Mouse (Mus musculus) spleen, postnatal 14 days (tissue): Measurements from ENCODE around the gene Nisch.

Experiments used
- DNase-seq, 2 experiments: peaks; one replicate each; pipeline ENCODE4 v3.0.0; 2021 to 2022; ENCODE audit warnings: low spot score in 2 of 2

The Nisch gene

DNA sequence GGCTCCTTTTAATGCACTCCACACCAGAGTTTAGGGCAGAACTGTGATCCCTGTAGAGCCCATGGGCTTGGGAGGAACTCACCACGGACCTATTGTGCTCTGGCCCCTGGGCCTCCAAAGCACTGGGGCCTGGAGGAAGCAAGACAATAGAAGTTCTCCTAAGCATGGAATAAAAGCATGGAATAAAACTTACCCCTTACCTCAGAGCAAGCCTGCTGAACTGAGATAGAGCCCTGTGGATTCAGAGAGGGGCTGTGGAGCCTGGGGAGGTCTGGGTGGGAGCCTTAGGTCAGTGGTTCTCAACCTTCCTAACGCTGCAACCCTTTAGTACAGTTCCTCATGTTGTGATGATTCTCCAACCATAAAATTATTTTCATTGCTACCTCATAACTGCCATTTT is at the start of gene Nisch:
TSS of gene Nisch (minus strand) at position 101 of the 400 bp plus-strand sequence.
- DNase-seq = no peak

DNA sequence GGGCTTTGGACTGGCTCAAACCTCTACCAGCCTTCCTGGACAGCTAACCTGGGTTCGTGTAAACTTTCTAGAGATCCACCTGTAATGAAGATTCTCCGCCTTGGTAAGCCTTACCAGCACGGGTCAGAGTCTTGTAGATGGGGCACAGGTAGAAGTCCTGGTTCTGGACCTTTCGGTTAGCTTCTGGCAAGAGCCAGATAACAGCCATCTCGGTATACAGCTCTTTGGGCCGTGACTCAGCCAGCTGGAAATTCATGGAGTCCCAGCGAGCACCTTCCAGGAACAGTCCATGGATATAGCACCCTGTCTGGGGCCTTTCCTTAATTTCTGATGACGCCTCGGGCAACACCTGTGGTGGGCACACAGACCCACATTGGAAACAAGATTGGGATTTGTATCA is 44.2 kb upstream of the Nisch start:
- no peak for DNase-seq

DNA sequence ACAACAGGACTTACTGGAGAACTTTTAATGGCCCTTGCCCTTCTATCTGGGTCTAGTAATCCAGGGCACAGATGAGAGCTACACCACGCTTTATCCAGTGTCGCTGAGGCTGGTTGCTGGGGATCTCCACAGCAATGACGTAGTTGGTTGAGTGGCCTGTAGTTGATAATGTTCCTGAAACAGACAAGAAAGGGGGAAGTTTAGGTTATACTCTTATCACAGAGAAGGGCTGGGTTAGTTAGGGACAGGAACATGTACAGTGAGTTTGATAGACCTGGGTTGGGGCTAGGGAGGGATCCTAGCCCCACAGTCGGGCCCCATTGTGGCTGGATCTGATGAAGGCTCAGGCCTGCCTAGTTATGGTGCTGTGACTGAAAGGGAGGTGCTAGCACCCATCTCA is 43.6 kb upstream of the Nisch start:
- DNase-seq = no peak

DNA sequence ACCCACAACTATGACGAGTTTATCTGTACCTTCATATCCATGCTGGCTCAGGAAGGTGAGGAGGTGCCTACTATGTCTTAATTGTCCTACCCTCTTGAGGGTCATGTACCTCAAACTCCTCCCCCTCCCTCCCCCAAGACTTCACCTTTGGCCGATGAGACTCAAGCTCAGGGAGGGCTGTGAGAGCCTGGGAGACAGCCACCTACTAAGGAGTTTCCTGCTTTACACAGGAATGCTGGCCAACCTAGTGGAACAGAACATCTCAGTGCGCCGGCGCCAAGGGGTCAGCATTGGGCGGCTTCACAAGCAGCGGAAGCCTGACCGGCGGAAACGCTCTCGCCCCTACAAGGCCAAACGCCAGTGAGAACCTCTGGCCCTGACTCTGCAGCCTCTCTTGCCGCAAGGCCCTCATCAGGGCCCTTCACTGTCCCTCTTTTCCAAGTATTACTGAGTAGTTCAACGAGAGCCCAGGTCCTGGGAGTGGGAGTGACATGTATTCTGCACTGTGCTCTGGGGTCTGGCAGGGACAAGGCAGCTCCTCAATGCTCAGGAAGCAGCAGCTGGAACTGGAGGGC is 41.8 kb upstream of the Nisch start:
- DNase-seq = no peak

DNA sequence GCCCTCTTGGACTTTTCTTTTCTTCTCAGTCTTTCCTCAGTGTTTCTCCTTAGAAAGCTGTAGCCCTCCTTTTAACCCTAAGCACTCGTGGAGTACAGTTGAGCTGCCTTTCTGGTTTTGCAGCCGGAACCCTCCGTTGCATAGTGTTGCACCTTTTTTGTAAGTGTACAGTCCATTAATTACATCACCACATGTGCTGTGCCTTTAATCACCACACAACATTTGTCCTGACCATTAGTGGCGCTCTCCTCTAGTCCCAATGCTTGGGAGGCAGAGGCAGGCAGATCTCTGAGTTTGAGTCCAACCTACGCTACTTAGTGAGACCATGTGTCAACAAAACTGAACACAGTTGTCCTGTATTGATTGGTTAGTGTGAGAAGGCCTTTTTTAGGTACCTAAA is 35.3 kb upstream of the Nisch start:
- no peak for DNase-seq

DNA sequence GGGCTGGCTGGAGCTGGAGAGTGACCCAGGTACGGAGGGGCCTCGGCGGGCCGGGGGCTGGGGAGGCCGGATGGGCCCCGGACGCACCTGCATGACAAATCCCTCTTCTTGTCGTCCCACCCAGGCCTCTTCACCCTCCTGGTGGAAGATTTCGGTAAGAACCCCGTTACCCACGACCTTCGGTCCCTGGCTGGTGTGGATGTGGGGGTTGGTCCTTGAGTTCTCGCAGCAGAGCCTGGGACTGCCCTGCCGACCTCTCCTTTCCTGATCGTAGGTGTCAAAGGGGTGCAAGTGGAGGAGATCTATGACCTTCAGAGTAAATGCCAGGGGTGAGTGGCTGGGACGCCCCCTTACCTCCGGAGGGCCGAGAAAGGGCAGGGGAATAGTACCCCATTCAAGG is 34.9 kb upstream of the Nisch start:
- DNase-seq = no peak

DNA sequence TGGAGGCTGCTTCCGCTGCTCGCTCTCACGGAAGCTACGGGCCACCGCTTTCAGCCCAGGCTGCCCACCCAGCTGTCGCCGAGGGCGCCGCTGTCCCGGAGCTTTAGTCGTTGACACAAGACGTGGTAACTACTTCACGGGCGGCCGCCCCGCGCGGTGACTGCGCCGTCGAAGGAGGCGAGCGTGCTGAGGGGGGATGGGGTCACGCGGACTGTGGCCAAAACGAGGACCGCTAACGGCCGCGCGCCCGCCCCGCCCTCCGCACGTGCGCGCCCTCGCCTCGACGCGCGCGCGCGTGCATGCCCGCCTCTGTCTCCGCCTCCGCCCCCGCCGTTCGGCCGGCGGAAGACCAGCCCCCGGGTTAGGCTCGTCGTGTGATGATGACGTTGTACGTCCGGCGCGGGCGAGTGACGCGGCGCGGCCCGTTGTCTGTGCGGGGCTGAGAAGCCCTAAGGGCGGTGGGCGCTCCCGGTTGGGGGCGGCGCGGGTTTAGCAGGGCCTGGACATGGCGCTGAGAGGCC is 34.4 kb upstream of the Nisch start, which contains the start of the genes Phf7 and Bap1:
TSS of gene Phf7 (minus strand) at position 234 of the 521 bp plus-strand sequence.
TSS of gene Bap1 (plus strand) at position 367 of the 521 bp plus-strand sequence.
- DNase-seq = peak; percentile 93 to 98

DNA sequence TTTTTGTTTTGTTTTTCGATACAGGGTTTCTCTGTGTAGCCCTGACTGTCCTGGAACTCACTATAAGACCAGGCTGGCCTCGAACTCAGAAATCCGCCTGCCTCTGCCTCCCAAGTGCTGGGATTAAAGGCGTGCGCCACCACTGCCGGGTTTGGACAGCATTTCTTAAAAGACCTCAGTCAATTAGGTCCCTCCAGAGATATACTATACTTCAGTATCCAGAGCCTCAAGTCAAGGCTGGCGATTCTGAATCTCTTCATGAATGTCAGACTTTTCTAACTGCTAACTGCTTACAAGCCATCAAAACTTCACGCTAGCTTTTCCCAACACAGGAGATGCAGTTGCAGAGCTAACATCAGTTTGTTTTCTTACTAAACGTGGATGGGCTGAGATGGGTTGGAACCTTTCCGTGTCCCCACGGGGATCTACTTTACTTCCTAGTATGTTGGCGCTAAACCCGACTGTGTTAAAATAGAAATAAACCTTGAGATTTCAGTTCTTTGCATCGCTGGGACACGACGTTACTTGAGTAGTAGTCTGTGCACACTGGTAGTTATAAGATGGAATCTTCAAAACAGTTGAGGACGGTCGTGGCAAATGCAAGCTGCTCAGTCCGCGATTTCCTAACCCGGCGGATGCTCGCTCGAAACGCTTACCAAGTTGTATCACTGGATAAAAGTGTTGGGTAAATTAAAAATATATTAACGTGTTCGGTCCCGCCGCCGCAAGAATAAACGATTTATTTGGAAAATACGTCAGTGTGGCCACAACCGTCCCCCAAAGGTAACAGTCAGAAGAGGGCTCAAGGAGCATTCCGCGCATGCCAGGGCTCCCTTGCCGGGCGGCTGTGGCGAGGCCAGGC is 33.7 kb upstream of the Nisch start:
- DNase-seq = no peak

DNA sequence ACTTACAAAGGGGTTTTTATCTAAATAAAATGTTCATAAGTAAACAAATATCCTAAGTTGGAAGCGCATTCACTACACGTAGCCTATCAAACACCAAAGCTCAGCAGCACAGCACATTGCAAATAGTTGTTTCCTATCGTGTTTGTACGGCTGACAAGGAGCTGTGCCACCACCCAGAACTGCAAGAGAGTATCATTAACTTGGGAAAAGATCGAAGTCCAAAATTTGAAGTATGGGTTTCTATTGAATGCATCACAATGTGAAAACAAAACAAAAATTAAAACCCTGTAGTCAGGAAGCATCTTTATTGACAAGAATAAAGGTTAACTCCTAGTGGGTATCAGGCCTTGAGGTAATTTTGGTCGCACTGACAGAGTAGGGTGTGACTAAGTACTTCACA is 31.6 kb upstream of the Nisch start:
- no peak for DNase-seq

DNA sequence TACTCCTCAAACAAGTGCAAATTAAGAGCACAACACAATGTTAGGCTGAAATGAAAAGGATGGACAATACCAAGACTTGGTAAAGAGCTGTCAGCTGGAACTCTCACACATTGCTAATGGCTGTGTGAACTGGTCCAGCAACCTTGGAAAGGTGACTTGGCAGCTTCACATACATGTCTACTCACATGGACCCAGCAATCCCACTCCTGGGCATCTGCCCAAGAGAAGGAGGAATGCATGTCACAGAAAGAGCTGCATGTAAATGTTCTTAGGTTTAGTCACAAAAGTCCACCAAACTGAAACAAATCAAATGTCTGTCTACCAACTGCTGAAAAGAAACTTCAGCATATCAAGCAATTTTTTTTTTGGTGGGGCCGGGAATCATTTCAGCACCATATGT is 29.2 kb upstream of the Nisch start:
- DNase-seq = no peak

DNA sequence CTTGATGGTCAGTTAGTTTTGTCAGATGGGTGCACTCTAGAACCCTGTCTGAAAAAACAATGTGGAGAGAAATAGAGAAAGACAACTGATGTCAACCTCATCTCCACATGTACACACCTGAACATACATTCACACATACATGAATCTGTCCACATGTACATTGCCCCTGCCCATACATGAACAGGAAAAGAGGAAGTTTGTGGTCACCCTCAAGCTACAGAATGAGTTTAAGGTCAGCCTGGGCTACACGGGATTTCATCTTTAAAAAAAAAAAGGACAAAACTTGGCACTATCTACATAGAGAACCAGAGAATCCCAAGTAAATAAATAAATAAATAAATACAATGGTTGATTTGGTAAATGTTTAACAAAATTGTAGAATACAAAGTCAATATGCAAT is 28.0 kb upstream of the Nisch start:
- no peak for DNase-seq

DNA sequence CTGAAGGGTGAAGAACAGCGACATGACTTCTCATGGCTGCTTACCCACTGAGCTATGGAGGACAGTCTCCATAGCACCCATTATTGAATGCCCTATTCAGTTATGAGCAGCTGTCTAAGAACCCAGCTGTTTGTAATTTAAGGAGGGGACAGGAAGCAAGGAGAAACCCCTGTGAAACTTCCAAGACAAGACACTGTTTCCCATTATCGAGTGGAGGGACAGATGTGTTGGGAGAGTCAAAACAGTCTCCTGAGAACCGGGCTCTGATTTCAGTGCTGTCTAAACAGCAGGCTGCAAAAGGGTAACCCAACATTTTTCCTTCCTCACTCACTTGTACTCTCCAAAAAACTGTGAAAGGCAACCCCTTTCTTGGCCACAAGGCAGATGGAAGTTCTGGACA is 23.8 kb upstream of the Nisch start:
- DNase-seq = no peak

DNA sequence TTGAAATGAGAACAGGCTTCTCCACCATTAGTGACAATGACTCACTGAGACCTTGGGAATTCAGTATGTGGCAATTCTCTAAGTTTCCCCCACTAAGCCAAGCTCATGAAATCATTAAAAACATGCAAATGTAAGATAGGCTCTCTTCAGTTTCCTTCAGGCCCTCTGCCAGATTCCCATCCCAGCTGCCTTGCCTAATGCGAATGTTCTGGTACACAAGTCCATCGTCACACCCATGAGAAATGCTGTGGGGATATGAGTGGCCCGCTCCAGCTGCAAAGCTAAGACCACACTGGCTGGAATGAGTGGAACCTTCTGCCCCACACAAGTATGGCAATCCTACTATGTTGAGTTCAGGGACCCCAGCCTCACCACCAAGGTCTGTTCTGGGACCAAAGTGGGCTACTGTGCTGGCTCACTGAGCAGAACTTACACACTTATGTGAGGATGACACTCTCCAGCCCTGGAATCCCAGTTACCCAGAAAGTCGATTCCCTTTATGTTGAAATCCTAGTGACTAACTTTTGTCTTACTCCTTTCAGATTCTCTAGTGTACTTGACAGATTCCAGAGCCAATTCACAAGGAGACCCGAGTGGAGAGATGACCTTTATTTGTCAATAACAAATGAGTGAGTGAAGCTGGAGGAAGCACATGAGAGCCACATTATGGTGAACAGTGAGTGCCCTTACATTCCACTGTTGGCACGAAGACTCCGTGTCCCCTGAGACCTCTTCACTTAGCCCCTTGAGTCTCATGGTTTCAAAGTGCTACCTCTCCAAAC is 20.5 kb upstream of the Nisch start:
- DNase-seq = no peak

DNA sequence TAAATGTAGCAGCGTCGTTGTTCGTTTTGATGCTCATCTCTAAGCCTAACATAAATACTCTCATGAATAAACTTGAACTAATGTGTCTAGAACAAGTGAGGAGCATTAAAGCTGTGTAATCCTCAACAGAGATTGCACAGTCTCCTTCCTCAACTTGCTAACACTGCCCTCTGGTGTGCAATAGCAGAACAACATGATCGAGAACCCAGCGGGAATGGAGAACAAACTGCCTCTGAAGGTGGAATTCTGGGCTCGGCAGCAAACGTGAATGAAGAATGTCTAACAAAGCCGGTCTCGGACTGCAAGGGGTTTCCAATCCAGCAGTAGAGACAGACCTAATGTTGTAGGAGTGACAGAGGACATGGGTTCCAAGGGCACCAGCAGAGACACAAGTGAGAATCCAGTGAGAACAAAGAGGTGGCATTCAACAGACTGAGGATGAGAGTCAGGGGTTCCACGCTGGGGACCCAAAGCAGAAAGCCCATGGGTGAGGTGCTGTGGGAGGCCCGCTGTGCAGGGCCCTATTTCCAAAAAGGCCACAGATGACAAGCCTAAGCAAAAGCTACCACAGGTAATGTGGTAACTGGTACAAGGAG is 17.3 kb upstream of the Nisch start:
- peak in 1 of 2 experiments; percentile 67 for DNase-seq

DNA sequence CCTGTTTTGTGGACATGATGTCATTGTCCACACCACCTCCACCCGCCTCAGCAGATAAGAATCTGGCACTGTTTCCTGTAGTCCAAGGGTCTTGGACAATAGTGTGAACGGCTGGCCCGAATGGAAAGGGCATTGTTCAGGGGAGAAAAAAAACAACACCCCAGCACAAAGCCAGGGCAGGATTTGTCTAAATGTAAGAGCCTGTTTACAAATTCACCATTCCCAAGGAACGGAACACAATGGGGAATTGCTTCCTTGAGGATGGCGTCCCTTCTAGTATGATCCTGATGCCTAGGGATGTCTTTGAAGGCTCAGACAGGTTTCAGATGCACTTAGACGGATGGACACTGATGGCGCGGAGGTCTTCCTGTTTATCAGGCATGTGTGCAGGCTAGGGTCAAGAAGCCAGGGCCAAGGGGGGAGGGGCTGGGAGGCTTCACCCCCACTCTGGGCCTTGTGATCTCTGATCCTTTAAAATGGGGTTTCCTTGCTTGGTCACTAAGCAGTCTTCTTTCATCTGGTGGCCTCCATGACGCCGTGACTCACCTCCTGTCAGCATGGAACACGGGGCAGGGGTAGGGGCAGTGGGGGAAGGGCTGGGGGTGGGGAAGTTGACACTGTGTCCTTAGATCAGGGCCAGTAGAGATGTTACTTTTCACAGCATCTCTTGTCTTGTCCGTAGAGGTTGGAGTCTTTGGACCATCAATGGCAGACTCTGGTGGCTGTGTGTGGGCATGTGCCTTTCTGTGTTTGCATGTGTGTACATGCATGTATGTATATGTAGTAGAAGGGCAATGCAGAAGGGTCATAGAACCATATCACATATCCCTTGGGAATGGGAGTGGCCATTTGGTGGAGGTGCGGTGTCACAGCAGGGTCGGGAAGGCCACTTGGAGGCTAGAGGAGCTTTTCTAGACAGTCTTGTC is 16.6 kb upstream of the Nisch start:
- no peak for DNase-seq

DNA sequence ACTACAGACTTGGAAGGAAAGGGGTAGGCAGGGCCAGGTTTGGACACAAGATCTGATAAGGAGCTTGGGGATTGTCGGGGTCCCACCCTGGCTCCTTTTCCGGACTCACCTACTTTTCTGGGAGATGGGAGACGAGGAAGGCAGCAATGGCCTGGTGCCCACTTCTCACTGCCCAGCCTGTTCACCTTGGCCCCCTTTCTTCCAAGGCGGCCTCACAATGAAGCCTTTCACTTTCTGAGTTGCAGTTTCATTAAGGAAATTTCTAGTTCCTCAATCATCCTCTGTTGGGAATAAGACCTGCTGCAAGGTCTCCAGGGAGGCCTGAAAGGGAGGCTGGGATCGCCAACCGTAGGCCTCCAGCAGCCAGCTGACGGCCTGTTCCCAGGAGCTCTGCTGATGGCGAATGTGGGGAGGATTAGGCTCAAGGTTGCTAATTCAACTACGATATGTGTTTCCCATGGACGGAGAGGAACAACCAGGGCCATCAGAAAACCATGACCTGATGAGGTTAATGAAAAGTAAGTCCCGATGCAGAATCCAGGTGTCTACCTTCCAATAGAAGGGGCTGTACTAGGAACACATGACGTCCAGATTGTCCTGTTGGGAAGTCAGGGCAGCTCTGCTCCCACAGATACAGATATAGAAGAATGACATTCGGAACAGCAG is 15.8 kb upstream of the Nisch start:
- DNase-seq = no peak

DNA sequence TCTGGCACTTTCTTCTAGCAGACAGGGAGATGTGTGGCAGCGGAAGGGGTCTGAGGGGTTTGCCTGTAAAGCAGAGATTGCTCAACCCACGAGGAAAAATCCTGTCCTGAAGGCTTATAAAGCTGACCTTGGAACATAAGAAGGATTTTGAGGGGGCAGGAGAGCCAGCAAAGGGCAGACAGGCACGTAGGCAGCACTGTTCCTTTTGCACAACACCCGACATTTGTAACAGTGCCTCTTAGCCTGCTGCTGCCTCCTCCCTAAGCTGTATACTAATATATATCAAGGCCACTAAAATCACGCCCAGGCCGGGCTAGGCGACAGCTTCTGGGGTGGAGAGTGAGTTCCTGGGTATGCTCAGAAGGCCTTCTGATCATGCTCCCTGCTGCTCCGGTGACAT is 13.7 kb upstream of the Nisch start:
- no peak for DNase-seq

DNA sequence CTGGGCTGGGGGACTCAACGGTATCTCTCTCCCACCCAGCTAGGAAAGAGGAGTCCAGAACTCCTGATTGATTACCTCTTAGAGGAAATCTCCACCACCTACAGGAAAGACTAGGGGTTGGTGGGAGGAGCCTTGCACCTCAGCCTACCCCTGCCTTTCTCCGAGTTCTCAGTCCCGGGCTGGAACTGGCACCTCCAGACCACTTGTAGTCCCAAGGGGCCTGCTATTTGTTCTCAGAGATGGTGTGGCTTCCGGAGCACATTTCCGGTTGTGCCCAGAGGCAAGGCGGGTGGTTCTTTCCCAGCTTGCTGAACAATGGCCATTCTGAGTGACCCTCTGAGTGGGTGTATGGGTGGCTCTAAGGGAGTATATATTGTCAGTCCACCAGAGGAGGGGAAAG is 11.5 kb upstream of the Nisch start:
- DNase-seq = no peak

DNA sequence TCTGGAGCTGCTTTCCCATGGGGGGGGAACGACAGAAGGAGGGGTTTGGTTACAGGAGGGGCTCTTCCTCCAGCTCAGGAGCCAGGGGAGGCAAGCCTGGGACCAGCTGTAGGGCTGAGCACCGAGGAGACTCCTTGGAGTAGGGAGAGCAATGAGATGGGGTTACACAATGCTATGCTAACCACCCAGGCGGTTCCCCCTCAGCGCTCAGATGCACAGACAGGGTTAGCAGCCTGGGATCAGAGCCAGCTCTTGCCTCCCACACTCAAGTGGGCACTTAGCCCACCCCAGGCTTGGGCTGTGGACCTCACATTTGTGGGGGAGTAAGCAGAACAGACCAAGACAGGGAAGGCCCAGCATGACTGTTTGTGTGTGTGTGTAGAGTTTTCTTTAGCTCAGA is 10.2 kb upstream of the Nisch start:
- DNase-seq = no peak

DNA sequence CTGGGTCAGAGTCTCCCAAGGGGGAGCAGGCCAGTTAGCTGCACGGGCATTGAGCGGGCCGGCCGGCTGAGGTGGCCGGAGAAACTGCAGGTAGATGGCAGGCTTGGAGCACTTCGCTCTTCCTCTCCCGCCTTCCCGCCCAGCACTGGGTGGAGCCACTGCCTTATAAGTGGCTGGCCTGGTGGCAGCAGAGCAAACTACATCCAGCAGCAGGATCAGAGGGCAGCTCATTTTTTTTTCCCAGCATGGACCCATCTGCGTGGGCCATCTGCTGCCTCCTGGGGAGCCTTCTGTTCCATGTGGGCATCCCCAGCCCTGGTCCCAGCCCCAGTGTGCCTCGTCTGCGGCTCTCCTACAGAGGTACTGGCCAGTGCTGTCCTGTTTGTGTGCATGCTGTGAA is 920 bp upstream of the Nisch start, which contains the start of gene Sema3g:
TSS of gene Sema3g (plus strand) at position 195 of the 400 bp plus-strand sequence.
- DNase-seq = peak in 1 of 2 experiments; percentile 49
